Mouse (Mus musculus) gonadal fat pad, adult 2 months (tissue): ENCODE results near the gene Impdh2. TPM values are rescaled to one million over a fixed set of nuclear protein-coding genes. Genes with fewer than 3 reads are reported as not detected.

Experiments
- DNase-seq: peaks from one replicate; pipeline ENCODE4 v3.0.0-alpha.2; 2012; ENCODE audit warnings: low read depth
- polyA plus RNA-seq: library from polyadenylated mRNA; depleted of rRNA; stranded (reverse); fragments of >200 nt; gene quantifications from 2 replicates; pipeline ENCODE4 v1.2.3, GENCODE M21; 2012; rRNA removed

Impdh2 gene
- polyA plus RNA-seq, result 79.5 and 90.1 TPM in 2 replicates

DNA sequence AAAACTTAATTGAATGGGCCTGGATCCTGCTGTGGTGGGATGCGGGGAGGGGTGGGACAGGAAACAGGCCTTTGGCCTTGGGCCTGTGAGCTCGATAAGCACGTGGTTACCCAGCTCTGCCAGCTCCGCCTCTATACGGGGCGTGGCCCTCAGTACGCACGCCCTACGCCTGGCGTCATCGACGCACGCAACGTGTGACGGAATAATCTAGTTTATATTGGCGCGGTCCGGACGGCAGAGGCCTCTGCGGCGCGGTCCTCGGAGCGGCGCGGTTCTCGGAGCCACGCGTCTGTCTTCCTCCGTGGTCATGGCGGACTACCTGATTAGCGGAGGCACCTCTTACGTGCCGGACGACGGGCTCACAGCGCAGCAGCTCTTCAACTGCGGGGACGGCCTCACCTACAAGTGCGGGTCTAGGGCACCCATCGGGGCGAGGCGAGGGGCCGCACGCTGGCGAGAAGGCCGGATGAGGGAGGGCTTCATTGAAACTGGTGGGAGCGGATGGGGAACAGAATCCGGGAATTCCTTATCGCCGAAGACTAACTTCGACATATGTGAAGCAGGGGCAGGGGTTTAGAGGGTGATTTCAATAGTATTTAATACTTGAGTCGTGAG, at the start of gene Impdh2:
Gene Impdh2, plus strand, starts transcription at position 60 of the 615 bp plus-strand sequence.
- no peak for DNase-seq

DNA sequence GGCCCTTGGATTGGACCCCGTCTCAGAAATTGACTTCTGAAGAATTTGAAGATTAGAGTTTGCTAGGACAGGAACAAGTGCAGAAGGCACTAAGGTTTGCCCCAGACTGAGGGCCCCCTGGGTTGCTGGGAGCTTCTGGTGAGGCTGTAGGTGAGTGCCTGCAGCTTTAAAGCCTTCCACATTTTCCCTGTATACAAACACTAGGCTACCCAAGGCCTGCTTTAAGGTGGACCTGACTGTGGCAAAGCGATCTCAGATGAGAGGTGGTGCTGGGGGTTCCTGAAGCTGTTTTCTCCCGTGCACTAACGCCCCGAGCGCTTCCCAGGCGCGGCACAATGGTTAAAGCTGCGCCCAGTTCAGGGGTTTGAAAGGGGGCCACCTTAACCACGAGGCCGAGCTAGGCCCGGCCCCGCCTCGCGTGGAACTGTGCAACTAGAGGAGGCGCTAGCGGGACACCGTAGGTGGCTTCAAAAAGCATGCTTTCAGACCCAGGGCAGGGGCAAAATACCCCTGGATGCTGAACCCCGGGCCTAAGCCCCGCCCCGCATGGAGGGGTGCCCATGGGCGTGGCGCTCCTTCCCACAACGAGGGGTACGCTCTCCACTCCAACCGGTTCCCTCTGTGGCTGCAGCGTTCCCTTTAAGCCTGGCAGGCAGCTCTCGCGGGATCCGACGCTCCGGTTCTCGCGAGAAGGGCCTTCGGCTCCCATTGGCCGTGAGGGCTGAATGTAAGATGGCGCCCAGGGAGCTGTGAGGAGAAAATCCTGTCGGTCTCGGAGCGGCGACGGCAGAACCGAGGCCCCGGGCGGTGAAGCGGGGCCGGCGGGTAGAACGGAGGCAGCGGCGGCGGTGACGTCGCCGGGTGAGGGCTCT, 43.5 kb upstream of the Impdh2 start, which contains the start of gene Qrich1:
Gene Qrich1, plus strand, starts transcription at position 427 of the 872 bp plus-strand sequence.
- peak; percentile 74 for DNase-seq

DNA sequence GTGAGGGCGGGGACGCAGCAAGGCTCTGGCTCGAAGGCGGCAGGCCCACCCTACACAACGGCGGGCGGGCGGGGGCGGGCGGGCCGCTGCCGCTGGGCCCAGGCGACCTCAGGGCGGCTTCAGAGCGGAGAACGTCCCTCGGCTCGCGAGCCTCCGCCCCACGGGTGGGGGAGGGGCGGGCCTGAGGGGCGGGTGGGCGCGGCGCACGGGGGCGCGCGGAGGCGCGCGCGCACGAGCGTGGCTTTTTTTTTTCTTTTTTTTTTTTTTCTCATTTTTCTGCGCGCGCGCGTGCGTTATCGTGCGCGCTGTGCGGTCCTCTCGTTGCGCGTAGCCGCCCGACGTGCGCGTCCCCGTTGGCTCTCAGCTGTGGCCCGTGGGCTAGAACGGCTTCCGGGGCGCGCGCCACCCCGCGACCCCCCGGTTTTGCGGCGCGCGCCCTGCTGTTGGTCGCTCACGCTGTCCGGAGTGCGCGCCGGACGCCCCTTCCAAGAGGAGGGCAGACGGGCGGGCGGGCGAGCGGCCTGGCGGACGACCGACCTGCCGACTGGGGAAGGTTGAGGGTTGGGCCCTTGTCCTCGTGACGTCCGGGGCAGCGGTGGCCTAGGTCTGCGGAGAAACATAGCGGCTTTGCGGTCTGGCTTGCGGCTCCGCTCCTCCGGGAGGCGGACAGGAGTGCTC, 42.7 kb upstream of the Impdh2 start:
- DNase-seq, result no peak

DNA sequence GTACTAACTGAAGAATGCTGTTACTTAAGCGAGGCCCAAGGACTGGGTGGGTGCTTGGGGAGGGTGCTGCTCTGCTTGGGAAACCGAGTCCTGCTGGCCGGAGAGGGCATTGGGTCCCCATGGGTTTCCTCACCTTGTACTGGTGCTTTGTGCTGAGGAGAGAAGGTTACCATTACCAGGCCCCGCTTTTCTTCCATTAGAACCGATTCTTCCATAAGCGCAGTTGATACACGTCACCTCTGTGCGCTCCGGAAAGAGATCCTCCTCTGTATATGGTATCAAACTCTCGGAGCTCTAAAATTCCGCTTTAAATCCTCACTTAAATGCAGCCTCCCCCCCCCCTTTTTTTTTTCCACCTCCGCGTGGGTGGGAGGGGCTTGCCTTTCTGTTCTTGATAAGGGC, 42.2 kb upstream of the Impdh2 start:
- DNase-seq, result no peak

DNA sequence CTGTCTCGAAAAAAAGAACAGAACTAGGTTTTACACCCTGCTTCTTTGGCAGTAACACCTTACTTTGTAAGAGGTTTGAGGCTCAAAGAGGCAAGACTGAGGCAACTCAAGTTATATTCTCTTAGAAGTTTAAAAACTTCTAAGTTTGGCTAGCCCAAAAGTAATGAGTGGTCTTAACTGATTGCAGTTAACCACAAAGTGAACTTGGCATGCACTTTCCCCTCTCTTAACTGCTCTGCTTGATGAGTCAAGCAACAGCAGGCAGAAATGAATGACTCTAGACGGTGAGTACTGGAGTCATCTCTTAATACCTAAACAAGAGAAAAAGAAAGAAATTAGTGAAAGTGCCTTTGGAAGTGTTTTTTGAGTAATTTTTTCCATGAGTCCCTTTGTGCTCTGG, 38.5 kb upstream of the Impdh2 start:
- DNase-seq, result no peak

DNA sequence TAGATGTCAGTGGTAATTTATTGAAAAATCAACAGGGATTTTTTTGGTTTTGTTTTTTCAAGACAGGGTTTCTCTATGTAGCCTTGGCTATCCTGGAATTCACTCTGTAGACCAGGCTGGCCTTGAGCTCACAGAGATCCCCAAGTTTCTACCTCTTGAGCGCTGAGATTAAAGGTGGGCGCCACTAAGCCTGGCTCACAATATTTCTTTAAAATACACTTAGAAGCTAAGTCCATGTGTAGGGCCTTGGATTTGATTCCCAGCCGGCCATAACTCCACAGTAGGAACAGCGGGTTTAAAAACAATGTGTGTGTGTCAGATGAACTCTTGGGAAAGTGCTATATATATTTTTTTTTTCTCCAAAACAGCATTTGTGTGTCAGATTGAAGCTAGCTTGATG, 36.7 kb upstream of the Impdh2 start:
- DNase-seq, result no peak

DNA sequence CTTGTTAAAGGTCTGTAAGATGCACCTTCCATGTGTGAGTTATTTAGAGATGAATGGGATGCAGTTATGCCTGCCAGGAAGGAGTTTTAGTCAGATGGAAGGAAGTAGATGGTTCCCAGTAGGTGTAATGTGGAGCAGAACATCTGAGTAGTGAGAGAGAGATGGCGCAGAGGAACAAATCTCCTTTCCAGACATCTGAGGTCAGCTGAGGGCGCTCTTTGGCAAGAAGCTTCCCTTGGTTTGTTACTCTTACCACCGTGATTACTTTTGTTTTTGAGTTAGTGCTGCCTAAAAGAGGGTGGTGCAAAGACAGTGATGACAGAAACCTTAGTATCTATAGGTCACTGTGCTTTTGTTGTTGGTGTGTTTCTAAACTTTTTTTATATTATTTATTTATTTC, 34.7 kb upstream of the Impdh2 start:
- no peak for DNase-seq

DNA sequence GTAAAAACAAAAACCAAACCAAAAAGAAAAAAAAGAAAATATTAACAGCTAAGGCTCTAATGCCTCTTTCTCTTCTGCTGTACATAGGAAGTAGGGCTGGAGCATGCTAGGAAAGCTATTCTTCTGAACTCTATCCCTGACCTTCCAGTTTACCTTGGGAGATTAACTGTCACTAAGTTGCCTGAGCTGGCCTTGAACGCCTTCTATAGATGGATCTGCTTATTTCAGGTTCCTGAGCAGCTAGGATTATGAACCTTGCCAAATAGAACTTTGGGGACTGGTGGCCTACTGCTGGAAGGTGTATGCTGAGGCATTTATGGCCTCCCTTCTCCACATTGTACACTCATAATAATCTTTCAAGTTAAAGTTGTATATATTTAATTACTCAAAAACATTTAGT, 29.1 kb upstream of the Impdh2 start:
- DNase-seq, result no peak

DNA sequence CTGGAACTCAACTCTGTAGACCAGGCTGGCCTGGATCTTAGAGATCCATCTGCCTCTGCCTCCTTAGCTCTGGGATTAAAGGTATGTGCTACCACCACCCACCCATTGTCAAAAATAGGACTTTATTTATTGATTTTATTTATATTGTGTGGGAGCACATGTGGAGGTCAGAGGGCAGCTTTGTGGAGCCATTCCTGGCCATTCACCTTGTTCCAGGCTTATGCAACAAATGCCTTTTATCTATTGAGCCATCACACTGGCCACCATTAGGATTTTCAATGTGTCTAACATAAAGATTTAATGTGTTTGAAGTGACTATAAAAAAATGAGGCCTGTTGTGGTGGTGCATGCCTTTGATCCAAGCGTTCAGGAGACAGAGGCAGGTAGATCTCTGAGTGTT, 28.6 kb upstream of the Impdh2 start:
- no peak for DNase-seq

DNA sequence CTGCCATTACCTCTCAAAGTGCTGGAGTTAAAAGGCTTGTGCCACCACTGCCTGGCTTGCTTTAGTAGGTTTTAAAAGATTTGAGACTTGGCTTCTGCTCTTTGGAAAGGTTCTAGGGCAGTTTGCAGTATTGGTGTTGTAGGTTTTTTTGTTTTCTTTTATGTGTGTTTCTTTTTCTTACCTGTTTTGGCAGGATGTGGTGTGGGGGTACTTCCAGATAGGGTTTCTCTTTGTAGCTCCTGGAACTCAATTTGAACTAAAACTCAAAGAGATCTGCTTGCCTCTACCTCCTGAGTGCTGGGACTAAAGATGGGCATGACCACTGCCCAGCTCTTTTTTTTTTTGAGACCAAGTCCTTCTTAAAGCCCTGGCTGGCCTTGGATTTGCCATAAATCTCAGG, 19.2 kb upstream of the Impdh2 start:
- DNase-seq, result no peak

DNA sequence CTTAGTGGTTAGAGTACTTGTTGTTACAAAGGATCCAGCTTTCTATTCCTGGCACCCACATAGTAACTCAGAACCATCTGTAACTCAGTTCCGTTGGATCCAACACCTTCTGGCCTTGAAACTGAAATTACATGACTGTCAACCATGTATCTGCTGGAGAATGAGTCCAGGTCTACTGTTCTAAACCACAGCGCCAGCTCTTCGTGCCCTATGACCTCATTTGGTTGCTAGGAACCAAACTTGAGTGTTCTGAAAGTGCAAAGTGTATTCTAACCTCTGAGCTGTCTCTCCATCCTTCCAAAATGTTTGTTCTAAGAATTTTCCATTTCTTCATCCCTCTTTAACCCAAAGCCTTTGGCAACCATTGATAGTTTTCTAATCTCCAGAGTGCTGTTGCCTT, 14.1 kb upstream of the Impdh2 start:
- no peak for DNase-seq

DNA sequence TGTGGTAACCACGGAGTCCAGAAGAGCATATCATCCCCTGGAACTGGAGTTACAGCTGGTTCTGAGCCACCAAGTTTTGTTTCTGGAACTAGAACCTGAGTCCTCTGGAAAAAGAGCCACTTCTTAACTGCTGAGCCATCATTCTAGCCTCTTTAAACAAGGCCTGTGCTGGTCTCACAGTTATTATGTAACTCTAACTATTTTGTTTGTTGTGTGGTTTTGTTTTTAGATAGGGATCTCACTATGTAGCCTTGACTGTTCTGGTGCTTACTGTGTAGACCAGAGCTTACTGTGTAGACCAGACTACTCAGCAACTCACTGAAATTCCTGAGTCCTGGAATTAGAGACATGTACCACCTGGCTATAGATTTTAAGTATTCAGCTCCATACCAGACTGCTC, 13.2 kb upstream of the Impdh2 start:
- DNase-seq, result no peak

DNA sequence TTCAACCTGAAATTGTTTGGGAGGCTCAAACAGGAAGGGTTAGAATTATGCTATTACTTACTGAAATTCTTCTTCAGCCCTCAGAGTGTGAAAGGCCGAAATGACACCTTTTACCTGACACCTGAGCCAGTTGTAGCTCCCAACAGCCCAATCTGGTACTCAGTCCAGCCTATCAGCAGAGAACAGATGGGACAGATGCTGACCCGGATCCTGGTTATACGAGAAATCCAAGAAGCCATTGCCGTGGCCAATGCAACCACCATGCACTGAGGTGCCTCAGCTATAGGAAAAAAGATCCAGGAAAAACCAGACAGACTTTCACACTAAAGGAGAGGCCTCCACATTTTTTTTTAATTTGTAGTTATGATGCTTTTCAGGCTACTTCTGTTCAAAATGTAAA, 917 bp upstream of the Impdh2 start:
- no peak for DNase-seq

DNA sequence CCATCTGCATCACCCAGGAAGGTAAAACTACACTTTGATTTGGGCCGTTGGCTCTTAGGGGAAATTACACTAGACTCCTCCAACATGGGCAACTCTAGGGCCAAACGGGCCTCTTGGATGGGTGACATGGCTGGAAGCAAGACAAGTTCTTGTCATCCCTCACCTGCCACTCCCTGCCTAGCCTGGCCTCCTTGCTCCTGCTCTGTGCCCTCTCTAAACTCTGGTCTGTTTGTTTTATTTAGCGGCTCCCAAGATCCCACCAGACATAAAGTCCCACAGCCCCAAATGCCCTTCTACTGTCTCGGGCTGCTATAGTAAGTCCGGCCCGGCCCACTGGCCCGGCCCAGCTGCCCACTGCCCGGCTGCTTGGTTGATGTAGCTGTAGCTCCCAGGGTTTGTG, 3.6 kb downstream of the Impdh2 start:
- no peak for DNase-seq

DNA sequence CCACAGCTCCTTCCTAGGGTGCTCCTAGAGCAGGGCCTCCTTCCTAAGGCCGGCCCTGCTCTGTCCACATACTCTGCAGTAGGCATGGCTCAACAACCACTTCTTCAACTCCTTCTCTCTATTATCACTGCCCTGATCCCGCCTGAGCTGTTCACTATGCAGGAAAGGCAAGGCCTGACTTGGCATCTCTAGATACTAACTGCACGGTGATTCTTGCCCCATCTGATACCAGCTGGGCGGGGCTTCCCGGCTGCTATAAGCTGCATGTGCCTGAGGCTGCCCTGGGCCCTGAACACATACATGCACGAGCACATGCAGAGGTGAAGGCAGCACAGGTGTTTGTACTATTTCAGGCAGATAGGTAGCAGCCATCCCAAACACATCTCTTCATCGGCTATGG, 4.0 kb downstream of the Impdh2 start:
- DNase-seq, result no peak

DNA sequence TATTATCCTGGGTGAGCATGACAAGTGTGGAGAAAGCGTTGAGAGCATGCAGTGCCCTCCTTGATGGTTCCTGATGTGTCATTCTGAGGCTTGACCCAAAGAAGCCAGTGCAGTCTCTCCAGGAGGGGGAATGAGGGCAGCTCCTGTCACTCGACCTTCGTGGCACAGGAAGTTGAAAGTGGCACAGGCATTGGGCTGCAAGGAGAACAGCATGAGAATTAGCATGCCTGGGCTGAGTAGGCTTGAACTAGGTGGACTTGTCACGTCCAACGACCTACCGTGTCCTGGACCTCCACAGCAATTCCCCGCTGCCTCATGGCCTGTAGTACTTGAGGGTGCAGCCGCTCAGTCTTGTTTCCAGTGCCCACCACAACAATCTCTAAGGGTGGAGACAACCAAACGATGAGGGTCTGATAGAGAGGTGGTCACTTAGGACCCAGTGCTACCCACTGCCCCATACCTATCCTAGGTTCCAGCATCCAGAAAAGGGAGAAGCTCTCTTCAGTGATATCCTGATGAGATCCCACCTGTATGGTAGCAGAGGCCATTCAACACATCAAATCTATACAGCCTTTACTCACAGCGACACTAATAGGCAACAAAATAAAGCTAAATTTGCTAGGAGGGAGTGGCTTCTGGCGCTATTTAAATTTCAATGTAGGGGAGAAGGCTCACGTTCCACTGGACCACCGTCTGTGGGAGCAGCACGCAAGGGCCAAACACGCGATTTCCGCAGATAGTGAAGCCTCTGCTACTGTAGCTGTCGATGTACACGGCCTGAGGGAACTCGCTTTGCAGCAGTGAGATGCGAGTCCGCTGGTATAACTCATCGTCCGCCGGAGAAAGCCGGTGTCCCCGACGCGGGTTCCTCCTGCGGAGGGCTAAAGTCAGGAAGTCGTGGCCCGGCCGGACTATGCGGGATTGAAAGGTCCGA, 6.1 kb downstream of the Impdh2 start:
- DNase-seq, result no peak

DNA sequence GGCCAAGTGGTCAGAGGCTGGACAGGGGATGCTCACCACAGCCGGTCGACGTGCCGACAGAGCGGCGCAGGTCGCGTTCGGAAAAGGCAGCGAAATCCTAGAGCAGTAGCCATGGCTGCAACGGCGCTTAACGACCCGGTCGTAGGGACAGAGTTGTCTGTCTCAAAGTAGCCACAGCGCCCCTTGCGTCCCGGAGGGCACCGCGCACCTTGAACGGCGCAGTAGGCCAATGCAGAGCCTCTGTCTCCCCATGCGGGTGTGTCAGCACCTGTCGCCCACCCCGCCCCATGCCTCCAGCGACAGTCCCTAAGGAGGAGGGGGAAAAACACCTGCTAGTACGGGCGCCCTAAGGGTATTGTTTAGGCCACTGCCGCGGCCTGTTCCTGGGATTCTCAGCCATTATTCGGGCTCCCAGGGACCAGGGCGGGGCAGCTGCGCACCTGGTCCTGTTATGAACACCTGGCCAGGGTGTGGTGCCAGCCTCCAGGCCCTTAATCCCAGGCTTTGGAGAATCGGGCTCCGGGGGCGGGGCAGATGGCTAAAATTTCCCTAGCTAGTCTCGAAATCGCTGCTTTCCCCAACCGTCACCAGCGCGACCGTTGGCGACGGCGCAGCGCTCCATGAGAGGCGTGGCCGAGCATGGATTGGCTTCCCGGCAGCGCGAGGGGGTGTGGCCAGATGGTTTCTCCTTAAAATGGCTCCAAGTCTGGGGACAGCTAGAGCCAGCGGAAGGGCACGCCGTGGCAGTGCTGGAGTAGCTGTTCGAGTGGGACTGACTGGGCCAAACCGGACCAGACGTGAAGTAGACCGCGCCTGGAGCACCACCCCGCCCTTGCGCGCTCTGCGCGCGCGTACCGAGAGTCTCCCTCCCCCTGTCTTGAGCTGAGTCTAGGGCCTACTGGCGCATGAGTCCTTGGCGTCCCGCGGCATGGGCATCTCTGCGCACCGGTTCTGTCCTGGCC, 7.0 kb downstream of the Impdh2 start, which contains the start of gene Ndufaf3:
Gene Ndufaf3, minus strand, starts transcription at position 620 of the 962 bp plus-strand sequence.
- peak; percentile 79 for DNase-seq

DNA sequence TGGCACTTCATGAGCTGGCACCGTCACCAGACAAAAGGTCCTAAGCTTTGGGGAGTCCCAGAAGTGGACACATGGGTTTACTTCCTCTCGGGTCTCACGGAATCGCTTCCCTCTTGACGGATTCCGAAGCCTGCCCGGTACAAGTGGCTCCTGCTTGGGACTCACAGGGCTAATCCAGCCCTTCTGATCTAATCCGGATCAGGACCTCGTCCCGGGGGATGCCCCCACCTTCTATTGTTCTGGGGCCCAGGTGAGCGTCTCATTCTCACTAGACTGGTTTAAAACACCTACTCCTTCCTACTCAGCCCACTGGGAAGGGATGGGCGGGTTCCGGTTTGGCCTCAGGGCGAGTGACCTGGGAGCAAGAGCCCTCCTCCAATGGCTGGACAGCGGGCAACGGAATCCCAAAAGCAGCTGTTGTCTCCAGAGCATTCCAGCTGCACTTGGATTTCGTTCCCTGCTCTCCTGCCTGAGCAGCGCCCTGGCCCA, 7.9 kb downstream of the Impdh2 start:
- no peak for DNase-seq

DNA sequence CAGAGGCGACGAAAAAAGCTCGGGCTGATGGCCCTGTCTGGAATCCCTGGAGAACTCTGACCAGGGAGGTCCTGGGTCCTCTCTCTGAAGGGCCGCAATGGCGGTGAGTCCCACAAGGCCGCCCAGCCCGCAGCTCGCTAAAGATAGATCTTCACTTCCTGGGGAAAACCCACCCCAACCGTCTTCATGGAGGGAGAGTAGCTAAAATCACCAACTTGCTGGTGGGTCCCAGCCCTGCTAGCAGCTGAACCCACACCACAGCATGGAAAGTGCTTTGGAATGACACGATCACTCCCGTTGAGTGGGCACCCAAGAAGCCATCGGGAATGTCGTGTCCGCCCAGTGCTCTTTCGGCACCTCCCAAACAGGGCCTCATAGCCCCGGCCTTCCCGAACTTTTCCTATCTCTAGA, 8.4 kb downstream of the Impdh2 start:
- DNase-seq, result no peak
